Mouse (Mus musculus) forebrain, embryonic 11.5 days (tissue): Measurements from ENCODE around the gene Smad9. TPM values are rescaled to one million over a fixed set of nuclear protein-coding genes. Genes with fewer than 3 reads are reported as not detected.

Source experiments
- ATAC-seq: fragments of 200-750 bp; cut with Nextera tagmentation; replicated peaks from 2 replicates; pipeline ENCODE4 v1.8.0; 2017; ENCODE audit warnings: moderate TSS enrichment; ENCODE audit not compliant: low FRiP score
- DNase-seq: peaks from one replicate; pipeline ENCODE4 v3.0.0-alpha.2; 2017; ENCODE audit warnings: low spot score
- H3K27ac ChIP-seq: fragments of 300-500 bp; sonication (generic); 2 replicates; pipeline ENCODE4 v1.5.1; 2014; ENCODE audit warnings: low read depth, low read length
- H3K27me3 ChIP-seq: fragments of 300-500 bp; sonication (generic); 2 replicates; pipeline ENCODE4 v1.6.1; 2014; ENCODE audit warnings: mild to moderate bottlenecking, low read length, mixed read lengths; ENCODE audit not compliant: control insufficient read depth, insufficient read depth
- H3K36me3 ChIP-seq: fragments of 300-500 bp; sonication (generic); 2 replicates; pipeline ENCODE4 v1.6.1; 2014; ENCODE audit warnings: mild to moderate bottlenecking, low read length, moderate library complexity, mixed read lengths; ENCODE audit not compliant: control insufficient read depth, insufficient read depth
- H3K4me1 ChIP-seq: fragments of 300-500 bp; sonication (generic); replicated peaks from 2 replicates; pipeline ENCODE4 v1.6.1; 2014; ENCODE audit warnings: low read length, mixed read lengths; ENCODE audit not compliant: control insufficient read depth, insufficient read depth
- H3K4me2 ChIP-seq: fragments of 300-500 bp; sonication (generic); 2 replicates; pipeline ENCODE4 v1.6.1; 2014; ENCODE audit warnings: low read depth, mild to moderate bottlenecking, low read length, moderate library complexity, mixed read lengths; ENCODE audit not compliant: severe bottlenecking
- H3K4me3 ChIP-seq: fragments of 300-500 bp; sonication (generic); 2 replicates; pipeline ENCODE4 v1.5.1; 2014; ENCODE audit warnings: low read depth, low read length
- H3K9ac ChIP-seq: fragments of 300-500 bp; sonication (generic); 2 replicates; pipeline ENCODE4 v1.6.1; 2014; ENCODE audit warnings: low read length
- H3K9me3 ChIP-seq: fragments of 300-500 bp; sonication (generic); 2 replicates; pipeline ENCODE4 v1.6.1; 2016; ENCODE audit warnings: low read length, mixed read lengths; ENCODE audit not compliant: control insufficient read depth
- WGBS: fragments of 180-500 bp; shearing (Covaris S2); extraction: QIAGEN DNeasy Blood & Tissue Kit; methylation state at CpG from one replicate; pipeline ENCODE4 v1.1.7; 2014; 5-methylcytosine and 5-hydroxymethylcytosine counted together
- polyA plus RNA-seq: library from polyadenylated mRNA; unstranded; fragments of >200 nt; fragmentation: Nextera tagmentation; extraction: Ambion mirVana; gene quantifications from 2 replicates; pipeline ENCODE4 v1.2.1, GENCODE M21; 2014

Smad9 gene
- polyA plus RNA-seq, 1 experiment from 2014 or later = 0.32 TPM

- WGBS = 94% methylated on average over 2 of the region's 2 CpGs
- H3K27me3 ChIP-seq = no peaks in the 10 kb centered on the region
- H3K9me3 ChIP-seq = no peaks in the 10 kb centered on the region
- no peaks in the 10 kb centered on the region for H3K4me1 ChIP-seq
- ATAC-seq = no peak
- no peak overlapping the region for H3K9ac ChIP-seq
- H3K4me2 ChIP-seq = no peak overlapping the region
- no peak for DNase-seq
- no peak overlapping the region for H3K27ac ChIP-seq
- H3K36me3 ChIP-seq = peaks cover 17% of the 10 kb centered on the region
- H3K4me3 ChIP-seq = no peak overlapping the region
Observed at GRCm38 (mm10) chr3:54727588-54727987, 27.8 kb upstream of the Smad9 start.

- Histone ChIP-seq H3K9me3 (no peaks in the 10 kb centered on the region), H3K4me1 (no peaks in the 10 kb centered on the region), H3K9ac (no peak overlapping the region), H3K27ac (no peak overlapping the region), H3K27me3 (no peaks in the 10 kb centered on the region), H3K36me3 (peaks cover 19% of the 10 kb centered on the region), H3K4me3 (no peak overlapping the region), H3K4me2 (no peak overlapping the region)
- 94% methylated on average over 6 of the region's 6 CpGs for WGBS
- ATAC-seq = no peak
- DNase-seq = no peak
Observed at GRCm38 (mm10) chr3:54728100-54728499, 27.3 kb upstream of the Smad9 start.

GRCm38 (mm10) chr3:54731626-54732150 is 23.7 kb upstream of the Smad9 start:
- Histone ChIP-seq H3K27ac (no peak overlapping the region), H3K4me1 (no peaks in the 10 kb centered on the region), H3K9me3 (no peaks in the 10 kb centered on the region), H3K27me3 (no peaks in the 10 kb centered on the region), H3K36me3 (peaks cover 19% of the 10 kb centered on the region), H3K9ac (no peak overlapping the region), H3K4me3 (no peak overlapping the region), H3K4me2 (no peak overlapping the region)
- DNase-seq = no peak
- ATAC-seq = no peak
- 87% methylated on average over 8 of the region's 8 CpGs for WGBS

- no peak overlapping the region for H3K4me3 ChIP-seq
- no peak overlapping the region for H3K4me2 ChIP-seq
- H3K9me3 ChIP-seq = no peaks in the 10 kb centered on the region
- no peaks in the 10 kb centered on the region for H3K4me1 ChIP-seq
- DNase-seq (no peak), ATAC-seq (no peak)
- no peaks in the 10 kb centered on the region for H3K27me3 ChIP-seq
- H3K36me3 ChIP-seq = peaks cover 19% of the 10 kb centered on the region
- H3K27ac ChIP-seq = no peak overlapping the region
- no peak overlapping the region for H3K9ac ChIP-seq
- WGBS = 96% methylated on average over 4 of the region's 4 CpGs
Observed at GRCm38 (mm10) chr3:54732371-54732770, 23.0 kb upstream of the Smad9 start.

GRCm38 (mm10) chr3:54734411-54735246 is 20.8 kb upstream of the Smad9 start:
- H3K4me1 ChIP-seq = no peaks in the 10 kb centered on the region
- WGBS = under 1% methylated on average over 76 of the region's 84 CpGs
- peak overlapping the region; percentile 93 for H3K27ac ChIP-seq
- DNase-seq (peak; percentile 96), ATAC-seq (peak; percentile 95)
- H3K36me3 ChIP-seq = peaks cover 6% of the 10 kb centered on the region; the same call in 1 of the 2 replicates
- no peaks in the 10 kb centered on the region for H3K27me3 ChIP-seq
- H3K4me3 ChIP-seq = peak overlapping the region; percentile 88
- peak overlapping the region; percentile 90 for H3K4me2 ChIP-seq
- H3K9me3 ChIP-seq = no peaks in the 10 kb centered on the region
- H3K9ac ChIP-seq = peak overlapping the region; percentile 97

- Histone ChIP-seq H3K4me2 (peak within 1 kb of the TSS; percentile 90), H3K27me3 (no peaks in the 10 kb centered on the region), H3K4me3 (peak within 1 kb of the TSS; percentile 88), H3K36me3 (peaks cover 2% of the 10 kb centered on the region; the same call in 1 of the 2 replicates), H3K27ac (peak within 1 kb of the TSS; percentile 93), H3K4me1 (no peaks in the 10 kb centered on the region), H3K9ac (peak within 1 kb of the TSS; percentile 97), H3K9me3 (no peaks in the 10 kb centered on the region)
- under 1% methylated on average over 54 of the region's 65 CpGs for WGBS
- ATAC-seq (peak; percentile 92), DNase-seq (peak; percentile 96)
Observed at GRCm38 (mm10) chr3:54735247-54736046, 19.9 kb upstream of the Smad9 start, which contains the start of the genes Exosc8 and Alg5. Gene Exosc8, minus strand, starts transcription at chr3:54735393. Gene Alg5, plus strand, starts transcription at chr3:54735539.

GRCm38 (mm10) chr3:54736101-54736927 is 19.1 kb upstream of the Smad9 start:
- Histone ChIP-seq H3K9me3 (no peaks in the 10 kb centered on the region), H3K27ac (0 out of 2 replicates have a peak overlapping the region, but pooled peaks have one; percentile 93), H3K36me3 (peaks cover 5% of the 10 kb centered on the region), H3K4me3 (peak overlapping the region; percentile 88), H3K9ac (peak overlapping the region; percentile 97), H3K4me2 (peak overlapping the region; percentile 90), H3K27me3 (no peaks in the 10 kb centered on the region), H3K4me1 (no peaks in the 10 kb centered on the region)
- DNase-seq (no peak), ATAC-seq (no peak)
- 61% methylated on average over 18 of the region's 18 CpGs for WGBS

GRCm38 (mm10) chr3:54737317-54737716 is 18.1 kb upstream of the Smad9 start:
- ATAC-seq = no peak
- Histone ChIP-seq H3K27me3 (no peaks in the 10 kb centered on the region), H3K36me3 (peaks cover 9% of the 10 kb centered on the region), H3K9ac (no peak overlapping the region), H3K4me3 (no peak overlapping the region), H3K4me2 (no peak overlapping the region), H3K27ac (no peak overlapping the region), H3K4me1 (no peaks in the 10 kb centered on the region), H3K9me3 (no peaks in the 10 kb centered on the region)
- DNase-seq = no peak
- WGBS = 94% methylated on average over 8 of the region's 8 CpGs
